Mouse (Mus musculus) ES-Bruce4 (cell line): ENCODE results near the gene Thumpd2.

Experiments
- CTCF ChIP-seq: IDR thresholded peaks from one replicate; pipeline ENCODE4 v1.8.1; 2011; ENCODE audit warnings: low read depth, low read length
- POLR2A ChIP-seq: IDR thresholded peaks from one replicate; pipeline ENCODE4 v1.8.1; 2011; ENCODE audit warnings: low read length; ENCODE audit not compliant: insufficient read depth

DNA sequence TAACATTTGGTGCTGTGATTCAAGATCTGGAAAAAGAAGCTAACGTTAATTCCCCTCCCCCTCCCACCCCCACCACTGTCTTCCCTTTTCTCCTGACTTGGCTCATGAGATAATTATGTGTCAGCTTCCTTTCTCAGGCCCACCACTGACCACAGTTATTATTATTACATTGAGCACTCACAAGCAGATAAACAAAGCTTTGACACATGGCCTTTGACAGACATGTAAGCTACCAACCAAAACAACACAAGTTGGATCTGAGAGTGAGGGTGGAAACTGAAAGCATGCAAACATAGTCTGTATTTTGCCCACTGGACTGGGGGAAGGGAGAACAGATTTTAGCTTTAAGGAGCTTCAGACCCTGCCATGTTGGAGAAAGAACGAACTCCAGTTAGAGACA, 67.7 kb downstream of the Thumpd2 start:
- no peak for TF ChIP-seq POLR2A
- TF ChIP-seq CTCF, result no peak
